ENCODE assay signal across 25 mouse cellular contexts in the genomic region with DNA sequence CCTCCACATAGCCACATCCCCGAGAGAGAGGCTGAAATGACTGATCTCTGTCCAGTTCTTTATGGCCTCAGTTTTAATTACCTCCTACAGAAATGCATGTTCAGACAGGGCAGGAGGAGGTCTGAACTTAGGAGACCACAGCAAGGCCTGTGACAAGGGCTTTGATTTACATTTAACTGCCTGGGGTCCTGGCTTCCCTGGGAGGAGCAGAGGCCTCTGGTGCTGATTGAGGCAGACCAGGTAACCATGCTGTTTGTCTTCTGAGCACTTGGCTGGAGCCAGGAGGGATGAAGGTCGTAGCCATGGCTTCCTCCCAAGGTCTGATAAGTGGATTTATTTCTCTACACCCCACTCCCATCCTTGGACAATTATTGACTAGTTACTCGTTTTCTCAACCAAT.
A peak's percentile ranks its signal among the peaks of the same experiment; 100 is the strongest.
DNase-seq lines count a peak whose midpoint lies in the region; ATAC-seq and TF ChIP-seq lines count a peak whose summit lies in the region.
"Had no signal": no experiment of that assay in that cellular context is flagged by ENCODE, and none has a peak within 500 bp of the region (broad histone marks: within the 10 kb centered on the region; RNA-seq: fewer than 3 reads in every experiment).

No protein-coding gene starts in this region.

- H3K36me3 ChIP-seq in hindbrain, embryonic 10.5 days = no peaks in the 10 kb centered on the region
- H3K36me3 ChIP-seq in hindbrain, postnatal 0 days (ENCODE audit: insufficient read depth, low read length) = no peaks in the 10 kb centered on the region
- no peaks in the 10 kb centered on the region for H3K36me3 ChIP-seq in liver, adult 2 months (ENCODE audit: control insufficient read depth, insufficient read depth, low read length)
- no peaks in the 10 kb centered on the region for H3K36me3 ChIP-seq in liver, embryonic 12.5 days
- H3K36me3 ChIP-seq: embryonic facial prominence, embryonic 13.5 days; forebrain, embryonic 12.5 days; G1E; heart, embryonic 10.5 days; heart, embryonic 15.5 days had no signal

- DNase-seq in adrenal gland, adult (ENCODE audit: inconsistent age in 2 of 2, low spot score in 1 of 2) = peak; percentile 27 to 72
- no peak for DNase-seq in adrenal gland, postnatal 25 days
- no peak for DNase-seq in hindbrain, embryonic 10.5 days (ENCODE audit: low spot score)
- DNase-seq in hindbrain, postnatal 0 days (ENCODE audit: low spot score) = no peak
- DNase-seq in liver, adult 2 months (ENCODE audit: extremely low read depth, low read depth, low spot score) = peak; percentile 8
- no peak for DNase-seq in adipocyte (ENCODE audit: low spot score)
- no peak for DNase-seq in heart, adult 8-10 months (ENCODE audit: low spot score)
- DNase-seq: B cell, adult 2 months; cerebellum, adult 11-12 months; cerebellum, adult 9-10 months; cerebellum, postnatal 36 days; forebrain, postnatal 0 days; gastrocnemius, postnatal 36 days; heart, adult 11 months; heart, postnatal 14 days had no signal

- no peaks in the 10 kb centered on the region for H3K9me3 ChIP-seq in hindbrain, embryonic 10.5 days
- no peaks in the 10 kb centered on the region for H3K9me3 ChIP-seq in hindbrain, postnatal 0 days (ENCODE audit: low read length)
- no peaks in the 10 kb centered on the region for H3K9me3 ChIP-seq in liver, embryonic 12.5 days (replicated peaks)
- H3K9me3 ChIP-seq: embryonic facial prominence, embryonic 13.5 days; forebrain, embryonic 12.5 days; heart, embryonic 10.5 days; heart, embryonic 15.5 days had no signal

- H3K27me3 ChIP-seq in hindbrain, embryonic 10.5 days (ENCODE audit: insufficient read depth, poor library complexity, severe bottlenecking) = no peaks in the 10 kb centered on the region
- H3K27me3 ChIP-seq in hindbrain, postnatal 0 days (ENCODE audit: insufficient read depth, low read length) = no peaks in the 10 kb centered on the region
- H3K27me3 ChIP-seq in liver, adult 2 months (ENCODE audit: control insufficient read depth, insufficient read depth, low read length) = no peaks in the 10 kb centered on the region
- no peaks in the 10 kb centered on the region for H3K27me3 ChIP-seq in liver, embryonic 12.5 days (replicated peaks)
- H3K27me3 ChIP-seq: embryonic facial prominence, embryonic 13.5 days; forebrain, embryonic 12.5 days; heart, embryonic 15.5 days had no signal

- no peak for ATAC-seq in hindbrain, postnatal 0 days
- no peak for ATAC-seq in liver, embryonic 12.5 days
- ATAC-seq: CD4-positive, CD25-positive, alpha-beta regulatory T cell, adult 4 months; forebrain, postnatal 0 days; inflammation-experienced regulatory T-cells, adult 6 months; intestine, postnatal 0 days had no signal

- no peaks in the 10 kb centered on the region for H3K79me2 ChIP-seq in liver, adult 2 months (ENCODE audit: control insufficient read depth, insufficient read depth, low read length)

- no peak overlapping the region for H3K9ac ChIP-seq in hindbrain, postnatal 0 days (replicated peaks; ENCODE audit: low read length)
- no peak overlapping the region for H3K9ac ChIP-seq in liver, adult 2 months (ENCODE audit: low read depth, low read length)
- no peak overlapping the region for H3K9ac ChIP-seq in liver, embryonic 12.5 days
- H3K9ac ChIP-seq: embryonic facial prominence, embryonic 13.5 days; forebrain, embryonic 12.5 days; forebrain, postnatal 0 days; heart, embryonic 15.5 days; hindbrain, embryonic 14.5 days had no signal

- no peak overlapping the region for H3K4me2 ChIP-seq in hindbrain, postnatal 0 days (ENCODE audit: low read depth, low read length)
- H3K4me2 ChIP-seq in liver, embryonic 12.5 days = no peak overlapping the region
- H3K4me2 ChIP-seq: embryonic facial prominence, embryonic 13.5 days; forebrain, embryonic 12.5 days; heart, embryonic 15.5 days; hindbrain, embryonic 14.5 days had no signal

- H3K27ac ChIP-seq in hindbrain, embryonic 10.5 days = peak overlapping the region; percentile 45; the same call in 1 of the 2 replicates
- no peak overlapping the region for H3K27ac ChIP-seq in hindbrain, postnatal 0 days
- no peak overlapping the region for H3K27ac ChIP-seq in liver, adult 2 months (replicated peaks; ENCODE audit: insufficient read depth, low read depth, low read length)
- no peak overlapping the region for H3K27ac ChIP-seq in liver, embryonic 12.5 days
- H3K27ac ChIP-seq: embryonic facial prominence, embryonic 13.5 days; forebrain, embryonic 12.5 days; heart, embryonic 10.5 days; heart, embryonic 15.5 days; hindbrain, embryonic 14.5 days had no signal

- no peak for TF ChIP-seq POLR2A in liver, adult 2 months (IDR thresholded peaks at IDR 0.05; ENCODE audit: extremely low read depth, insufficient read depth, low read length)

- no peak for TF ChIP-seq CTCF in hindbrain, postnatal 0 days (IDR thresholded peaks at IDR 0.05; ENCODE audit: low read depth)
- TF ChIP-seq CTCF in liver, adult 2 months (IDR thresholded peaks at IDR 0.05; ENCODE audit: low read depth, low read length) = no peak

- no peaks in the 10 kb centered on the region; the same call in 1 of the 2 replicates for H3K4me1 ChIP-seq in hindbrain, embryonic 10.5 days (replicated peaks)
- no peaks in the 10 kb centered on the region for H3K4me1 ChIP-seq in hindbrain, postnatal 0 days (ENCODE audit: insufficient read depth, low read length)
- no peaks in the 10 kb centered on the region for H3K4me1 ChIP-seq in liver, adult 2 months (ENCODE audit: control insufficient read depth, insufficient read depth, low read length)
- H3K4me1 ChIP-seq in liver, embryonic 12.5 days = no peaks in the 10 kb centered on the region
- H3K4me1 ChIP-seq: embryonic facial prominence, embryonic 13.5 days; heart, embryonic 10.5 days; heart, embryonic 15.5 days had no signal

- WGBS in hindbrain, embryonic 10.5 days = 62% methylated on average over 3 of the region's 3 CpGs
- 55% methylated on average over 3 of the region's 3 CpGs for WGBS in hindbrain, postnatal 0 days
- WGBS in liver, adult 2 months = 40% methylated on average over 3 of the region's 3 CpGs
- WGBS in liver, embryonic 12.5 days (ENCODE audit: insufficient replicate concordance) = 42% methylated on average over 3 of the region's 3 CpGs

- H3K4me3 ChIP-seq in hindbrain, embryonic 10.5 days = no peak overlapping the region
- no peak overlapping the region for H3K4me3 ChIP-seq in hindbrain, postnatal 0 days (ENCODE audit: low read length)
- H3K4me3 ChIP-seq in liver, adult 2 months (ENCODE audit: insufficient read depth, low read depth, low read length) = no peak overlapping the region
- H3K4me3 ChIP-seq in liver, embryonic 12.5 days = no peak overlapping the region
- H3K4me3 ChIP-seq: embryonic facial prominence, embryonic 13.5 days; forebrain, embryonic 12.5 days; heart, embryonic 10.5 days; heart, embryonic 15.5 days had no signal

Comparison
In these comparisons a context has a peak if more than half of its experiments do, and no peak if none do; other contexts are left out.
1. DNase-seq: peak in adrenal gland, adult (2 of 2) and liver, adult 2 months (single experiment); none in adrenal gland, postnatal 25 days (single experiment), hindbrain, embryonic 10.5 days (single experiment), hindbrain, postnatal 0 days (single experiment), adipocyte (single experiment) and heart, adult 8-10 months (single experiment).